Mouse (Mus musculus) ovary, postnatal 14 days (tissue): ENCODE data around the gene Paqr8.

Experiments
- DNase-seq: peaks from one replicate; pipeline ENCODE4 v3.0.0; 2022; ENCODE audit warnings: low spot score

Paqr8 gene

DNA sequence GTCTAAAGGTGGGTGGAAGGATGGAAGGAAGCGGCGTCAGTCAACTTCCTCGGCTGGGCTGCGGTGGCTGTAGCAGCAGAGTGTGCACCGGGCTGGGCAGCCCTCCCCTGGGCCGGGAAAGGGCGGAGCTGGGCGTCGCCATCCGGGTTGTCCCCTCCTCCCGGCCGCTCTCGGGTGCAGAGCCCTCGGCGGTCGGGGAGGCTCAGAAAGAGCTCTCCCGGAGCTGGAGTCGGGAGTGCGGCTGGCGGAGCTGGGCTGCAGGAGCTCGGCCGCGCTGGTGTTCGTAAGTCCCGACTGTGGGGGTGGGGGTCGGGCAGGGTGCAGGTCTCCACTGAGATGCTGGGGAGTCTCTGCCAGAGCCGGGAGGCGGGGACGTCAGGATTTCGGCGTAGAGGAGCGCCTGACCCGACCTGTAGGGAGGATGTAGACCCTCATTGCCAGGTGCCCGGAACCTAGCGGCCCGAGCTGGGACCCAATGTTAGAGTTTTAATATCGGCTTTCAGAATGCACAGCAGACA lies at the start of gene Paqr8:
Paqr8 (plus strand) TSS at position 203 of the 518 bp plus-strand sequence.
- DNase-seq: peak; percentile 74

DNA sequence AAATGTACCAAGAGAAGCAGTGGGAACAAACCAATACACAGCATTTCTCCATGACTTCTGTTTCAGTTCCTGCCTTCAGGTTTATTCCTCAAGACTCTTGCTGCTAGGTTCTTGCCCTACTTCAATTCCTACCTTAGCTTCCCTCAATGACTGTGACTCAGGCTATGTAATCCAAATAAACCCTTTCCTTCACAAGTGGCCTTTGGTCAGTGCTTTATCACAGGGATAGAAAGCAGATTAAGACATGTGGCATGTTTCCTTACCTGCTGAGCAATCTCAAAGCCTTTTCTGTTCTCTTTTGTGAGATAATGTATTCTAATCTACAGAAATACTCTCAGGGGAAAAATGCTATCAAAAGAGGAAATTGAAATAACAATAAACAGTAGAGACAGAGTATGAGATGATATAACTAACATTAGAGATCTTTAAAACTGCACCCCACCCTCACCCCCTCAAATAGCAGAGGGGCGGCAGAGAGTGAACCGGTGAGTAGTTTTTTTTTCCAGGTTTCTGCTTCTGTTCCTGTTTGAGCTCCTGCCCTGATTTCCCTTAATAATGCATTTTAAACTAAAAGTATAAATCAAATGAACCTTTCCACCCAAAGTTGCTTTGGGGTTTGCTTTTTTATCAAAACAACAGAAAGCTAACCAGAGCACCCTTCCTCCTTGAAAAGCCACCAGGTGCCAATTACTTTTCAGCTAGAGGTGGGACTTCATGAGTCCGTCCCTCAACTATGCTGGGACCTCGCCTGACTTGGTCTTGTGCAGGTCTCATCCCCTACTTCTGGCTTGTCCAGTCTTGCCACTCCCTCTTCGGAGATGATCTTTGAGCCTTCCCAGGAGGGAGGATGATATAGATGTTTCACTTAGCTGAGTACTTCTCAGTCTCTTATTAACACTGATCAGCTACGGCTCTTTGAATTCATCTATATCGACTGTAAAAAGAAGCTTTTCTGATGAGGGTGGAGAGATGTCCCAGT lies 33.2 kb upstream of the Paqr8 start:
- no peak for DNase-seq

DNA sequence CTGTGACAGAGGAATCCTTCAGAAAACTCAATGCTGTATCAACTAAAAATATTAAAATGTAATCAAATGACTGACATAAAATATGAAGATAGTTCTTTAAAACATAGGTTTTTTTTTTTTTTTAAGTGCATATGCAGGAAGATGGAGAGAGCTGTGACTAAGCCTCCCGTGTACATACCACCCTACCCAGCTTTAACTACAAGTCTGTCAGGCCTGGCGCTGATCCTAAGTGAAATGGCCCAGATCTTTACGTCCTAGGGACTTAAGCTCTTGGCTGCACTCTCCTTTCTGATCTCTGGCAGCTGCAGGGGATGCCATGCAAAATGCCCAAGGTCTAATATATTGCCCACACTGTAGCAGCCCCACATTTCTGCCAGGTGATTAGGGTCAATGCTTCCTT lies 29.6 kb upstream of the Paqr8 start:
- DNase-seq: no peak

DNA sequence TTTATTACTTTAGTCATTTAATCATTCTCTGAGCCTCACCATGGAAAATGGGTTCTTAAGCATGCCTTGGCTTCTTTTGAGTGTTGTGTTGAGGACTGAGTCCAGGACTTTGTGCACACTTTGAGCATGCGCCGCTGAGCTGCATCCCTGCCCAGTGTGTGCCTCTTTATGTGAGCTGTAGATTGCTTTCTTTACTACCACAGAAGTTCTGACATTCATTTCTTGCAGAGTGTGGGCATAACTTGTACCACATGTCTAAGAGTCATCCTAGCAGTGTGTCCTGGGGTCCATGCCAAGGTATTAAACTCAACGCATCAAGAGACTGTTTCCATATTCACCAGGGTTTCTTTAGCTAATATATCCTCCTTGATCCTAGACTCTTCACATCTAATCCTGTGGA lies 28.5 kb upstream of the Paqr8 start:
- no peak for DNase-seq

DNA sequence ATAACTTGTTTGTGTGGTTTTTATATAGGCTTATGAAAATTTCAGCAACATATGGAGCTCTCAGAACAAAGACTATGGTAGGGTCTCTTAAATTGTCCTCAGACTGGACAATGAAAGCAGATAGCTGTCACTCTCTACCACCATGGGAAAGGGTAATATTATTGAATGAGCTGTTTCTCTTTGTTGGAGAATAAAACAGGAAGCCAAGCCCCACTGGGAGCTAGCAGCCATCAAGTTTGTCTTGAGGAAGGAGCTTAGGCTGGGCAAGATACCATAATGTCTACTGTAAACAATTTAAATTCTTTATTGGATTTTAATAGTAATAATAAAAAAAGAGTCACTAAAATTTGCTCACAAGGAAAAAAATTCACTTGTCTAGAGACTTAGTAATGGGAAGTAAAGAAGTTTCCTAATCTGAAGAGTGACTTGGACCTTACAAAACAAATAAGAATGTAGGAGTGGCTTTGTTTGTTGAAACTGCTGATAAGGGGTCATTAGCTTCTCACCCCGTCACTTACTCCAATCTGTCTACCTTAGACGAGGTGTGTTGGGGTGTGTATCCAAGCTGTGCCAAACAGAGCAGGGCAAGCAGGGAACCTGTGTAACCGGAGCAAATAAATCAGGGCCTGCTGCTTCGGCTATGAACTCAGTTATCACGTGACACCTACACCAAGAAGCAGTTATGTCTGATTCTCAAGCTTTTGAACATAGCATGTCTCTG lies 26.8 kb upstream of the Paqr8 start:
- no peak for DNase-seq

DNA sequence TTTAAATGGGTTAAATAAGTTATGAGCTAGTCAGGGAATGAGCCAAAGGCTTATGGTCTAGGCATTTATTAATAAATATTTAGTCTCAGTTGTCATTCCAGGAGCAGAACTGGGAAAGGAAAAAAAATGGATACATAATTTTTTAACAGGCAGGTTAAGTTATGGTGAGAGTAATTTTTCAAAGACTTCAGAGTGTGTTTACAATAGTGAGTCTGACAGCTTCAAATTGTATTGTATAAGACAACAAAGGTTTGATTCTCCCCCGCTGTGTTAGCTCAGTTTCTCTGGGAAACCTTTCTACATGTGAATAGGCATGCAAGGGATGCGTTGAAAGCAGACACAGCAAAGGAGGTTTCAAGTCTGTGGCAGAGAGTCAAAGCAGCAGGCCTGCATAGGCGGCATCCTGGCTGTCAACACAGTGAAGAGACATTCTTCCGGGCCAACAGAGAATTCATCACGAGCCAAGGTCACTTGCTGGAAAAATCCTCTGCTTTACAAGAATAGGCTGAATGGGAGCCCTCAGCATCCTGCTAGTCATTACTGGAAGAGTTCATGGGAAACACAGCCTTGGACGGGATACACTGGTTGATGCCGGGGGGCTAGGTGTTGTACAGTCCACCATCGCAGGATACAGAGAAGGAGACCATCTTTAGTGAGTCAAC lies 23.0 kb upstream of the Paqr8 start:
- DNase-seq: no peak

DNA sequence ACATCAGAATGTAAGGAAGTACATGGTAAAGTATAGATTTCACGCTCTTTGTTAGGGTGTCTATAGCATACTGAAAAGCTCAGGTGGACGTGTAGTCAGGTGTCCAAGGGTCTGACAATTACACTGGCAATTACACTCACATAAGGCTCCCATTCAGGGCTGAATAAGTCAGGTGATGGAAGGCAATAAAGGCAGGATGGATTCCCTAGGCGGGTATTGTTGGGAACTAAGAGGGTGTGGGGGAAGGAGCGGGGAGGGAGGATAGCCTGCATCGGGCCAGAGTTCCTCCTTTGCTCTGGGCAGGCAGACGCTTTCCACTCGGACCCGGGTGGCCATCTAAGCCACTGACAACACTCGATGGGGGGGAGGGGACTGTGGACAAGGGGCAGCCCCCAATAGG lies 22.4 kb upstream of the Paqr8 start:
- DNase-seq: no peak

DNA sequence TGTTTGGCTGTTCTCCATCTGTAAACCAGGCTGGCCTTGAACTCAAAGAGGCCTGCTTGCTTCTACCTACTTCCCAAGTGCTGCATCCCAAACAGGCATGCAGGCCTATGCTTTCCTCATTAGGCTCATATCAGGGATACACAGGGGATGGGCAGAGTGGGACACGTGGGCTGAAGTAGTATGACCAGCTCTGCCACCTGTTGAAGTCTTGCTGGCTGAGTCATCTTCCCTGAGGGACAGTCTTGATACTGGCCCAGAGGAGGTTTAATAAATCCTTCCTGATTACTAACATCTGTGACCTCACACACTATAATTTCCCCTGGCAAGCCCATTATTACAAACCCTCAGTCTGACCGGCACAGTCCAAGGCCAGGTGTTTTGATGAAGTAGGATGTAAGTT lies 19.5 kb upstream of the Paqr8 start:
- DNase-seq: no peak

DNA sequence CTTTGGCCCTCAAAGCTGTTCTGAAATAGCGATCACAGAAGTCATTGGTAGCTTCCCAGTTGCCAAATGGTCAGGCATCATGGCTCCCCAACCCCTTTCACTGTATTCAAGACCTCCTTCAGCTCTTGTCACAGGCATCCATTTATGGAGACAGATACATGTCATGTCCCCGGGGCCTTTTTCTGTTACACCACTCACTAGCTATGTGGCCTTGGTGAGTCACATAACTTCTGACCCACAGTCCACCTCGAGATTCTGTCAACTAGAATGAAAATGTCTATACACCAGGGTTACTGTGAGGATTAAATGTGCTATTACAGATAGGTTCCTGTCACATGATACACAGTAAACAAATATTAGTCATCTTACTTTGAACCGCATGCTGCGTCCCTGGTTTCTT lies 17.9 kb upstream of the Paqr8 start:
- DNase-seq: no peak

DNA sequence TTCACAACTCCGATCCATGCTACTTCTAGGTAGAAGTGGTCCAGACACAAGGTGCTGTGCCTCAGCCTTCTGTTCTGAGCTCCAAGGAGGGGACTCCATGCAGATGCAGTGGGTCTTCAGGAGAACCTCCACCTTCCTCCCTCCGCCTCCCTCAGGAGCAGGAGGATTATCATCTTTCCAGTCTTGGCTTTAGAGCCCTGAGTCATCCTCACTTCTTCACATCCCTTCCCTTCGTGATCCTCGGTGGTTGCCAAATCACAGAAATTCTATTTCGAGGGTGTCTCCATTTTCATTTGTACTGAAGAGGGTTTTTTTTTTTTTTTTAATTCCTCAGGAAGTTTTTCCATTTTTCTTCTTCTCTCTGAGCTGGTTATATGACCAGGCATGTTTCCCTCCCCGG lies 16.3 kb upstream of the Paqr8 start:
- no peak for DNase-seq

DNA sequence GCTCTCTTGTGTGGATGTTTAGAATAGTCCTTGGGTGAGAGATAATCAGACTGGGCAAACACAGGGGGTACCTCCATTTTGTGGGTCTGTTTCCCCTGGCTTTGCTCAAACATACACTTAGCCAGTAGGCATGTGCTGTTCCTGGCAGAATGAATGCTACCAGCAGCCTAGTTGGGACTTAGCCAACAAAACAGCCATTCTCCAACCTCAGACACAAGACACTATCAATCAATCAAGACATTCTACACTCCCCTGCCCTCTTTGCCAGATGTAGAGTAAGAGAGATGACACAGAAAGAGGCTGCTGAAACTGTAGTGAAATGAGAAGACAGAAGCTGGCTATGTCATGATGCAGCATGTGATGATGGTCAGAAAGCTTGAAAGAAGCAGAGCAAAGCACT lies 13.1 kb upstream of the Paqr8 start:
- no peak for DNase-seq

DNA sequence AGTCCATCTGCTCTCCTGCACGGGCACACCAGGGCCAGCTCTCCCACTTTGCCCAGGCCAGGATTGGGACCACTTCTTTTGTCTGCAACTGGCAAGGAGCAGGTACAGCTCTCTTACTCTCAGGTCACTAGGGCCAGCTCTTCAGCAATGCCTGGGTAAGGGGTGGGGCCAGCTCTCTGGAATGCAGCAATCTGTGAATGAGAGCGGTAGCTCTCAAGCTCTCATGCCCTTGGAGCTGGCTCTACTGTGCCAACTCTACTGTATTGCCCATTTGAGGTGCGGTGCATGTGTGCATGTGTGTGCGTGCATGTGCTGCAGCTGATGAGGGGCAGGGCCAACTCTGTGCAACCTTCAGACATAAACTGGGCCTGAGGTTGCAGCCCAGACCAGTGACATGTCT lies 11.0 kb upstream of the Paqr8 start:
- DNase-seq: no peak

DNA sequence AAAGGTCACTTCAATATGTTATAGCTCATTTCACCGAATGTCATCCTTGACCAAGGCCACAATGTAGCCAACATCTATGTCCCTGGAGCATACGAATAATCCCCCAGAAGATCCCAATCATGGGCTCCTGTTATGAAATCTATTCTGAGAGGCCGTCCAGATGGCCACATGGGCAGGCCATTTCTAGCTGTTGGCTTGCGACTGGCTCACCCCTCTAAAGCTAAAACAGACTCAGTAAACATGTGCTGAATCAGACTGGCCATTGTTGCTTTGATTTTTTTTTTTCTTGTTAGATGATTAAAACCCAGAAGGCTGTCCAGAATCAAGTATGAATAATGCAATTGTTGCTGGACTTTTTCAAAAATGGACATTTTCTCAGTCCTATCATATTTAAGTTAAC lies 7.3 kb upstream of the Paqr8 start:
- no peak for DNase-seq

DNA sequence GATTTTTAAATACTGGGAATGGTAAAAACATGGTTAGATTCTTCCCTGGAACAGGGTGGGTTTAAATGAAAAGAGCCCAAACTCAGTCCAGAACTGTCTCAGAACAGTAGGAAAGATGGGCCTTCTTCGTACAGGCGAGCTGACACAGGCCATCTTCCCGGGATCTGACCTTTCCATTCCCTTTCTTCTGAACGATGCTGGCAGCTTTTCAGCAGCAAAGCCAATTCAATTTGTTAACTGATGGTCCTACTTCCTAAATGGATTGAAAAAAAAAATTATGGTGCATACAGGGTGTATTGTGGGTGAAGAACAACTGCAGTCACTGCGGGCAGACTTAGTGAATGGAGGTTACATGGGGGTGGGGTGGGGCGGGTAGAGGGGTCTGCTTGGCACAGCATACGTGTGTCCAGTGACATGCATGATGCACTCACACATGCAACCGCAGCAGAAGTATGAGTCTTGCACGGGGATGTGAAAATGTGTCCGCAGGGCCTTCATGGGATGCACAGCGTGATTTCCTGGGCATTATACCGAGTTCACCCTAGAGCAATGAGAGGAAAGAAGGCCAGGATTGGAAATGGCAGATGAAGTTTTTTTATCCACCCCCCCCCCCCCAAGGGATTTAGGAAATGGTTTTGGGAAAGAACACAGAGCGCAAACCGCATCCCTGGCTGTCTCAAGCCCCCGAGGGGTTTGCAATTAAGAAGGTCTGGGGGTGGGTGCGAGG lies 566 bp upstream of the Paqr8 start:
- DNase-seq: no peak

DNA sequence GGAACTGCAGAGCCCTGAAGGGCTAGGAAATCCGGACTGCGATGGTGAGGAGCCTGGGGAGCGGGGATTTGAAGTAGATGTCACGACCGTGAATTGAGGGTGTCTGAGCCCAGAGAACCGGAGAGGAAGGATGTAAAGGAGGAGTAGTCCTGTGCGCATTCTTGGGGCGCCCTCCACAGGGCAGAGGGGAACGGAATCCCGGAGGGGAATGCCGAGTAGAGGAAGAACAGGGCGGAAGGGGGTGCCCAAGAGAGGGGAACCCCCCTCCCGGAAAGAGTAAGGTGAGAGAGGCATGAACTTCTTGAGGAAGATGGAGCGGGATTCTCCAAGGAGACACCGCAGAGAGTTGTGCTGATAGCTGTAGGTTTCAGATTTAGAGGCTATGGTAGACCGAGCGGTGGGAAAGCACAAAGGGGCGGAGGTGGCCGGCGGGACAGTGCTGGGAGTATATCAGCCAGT lies 564 bp downstream of the Paqr8 start:
- peak; percentile 22 for DNase-seq

DNA sequence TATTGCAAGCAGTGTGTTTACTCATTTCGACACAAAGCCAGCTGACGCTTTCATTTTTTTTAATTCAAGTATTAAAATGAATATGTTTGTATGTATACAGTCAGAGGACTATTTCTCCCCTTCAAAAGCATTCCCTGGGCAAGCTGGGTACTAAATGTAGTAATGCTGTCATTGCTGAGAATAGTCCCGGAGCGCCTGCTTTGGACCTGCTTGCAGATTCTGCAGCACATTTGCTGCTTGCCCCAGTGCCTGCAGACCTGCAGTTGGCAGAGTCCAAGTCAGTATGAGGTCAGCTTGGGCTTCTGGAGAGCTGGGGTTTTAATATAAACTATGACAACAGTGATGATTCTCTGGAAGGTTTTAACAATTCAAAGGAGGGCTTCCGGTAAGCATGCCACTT lies 2.7 kb downstream of the Paqr8 start:
- no peak for DNase-seq

DNA sequence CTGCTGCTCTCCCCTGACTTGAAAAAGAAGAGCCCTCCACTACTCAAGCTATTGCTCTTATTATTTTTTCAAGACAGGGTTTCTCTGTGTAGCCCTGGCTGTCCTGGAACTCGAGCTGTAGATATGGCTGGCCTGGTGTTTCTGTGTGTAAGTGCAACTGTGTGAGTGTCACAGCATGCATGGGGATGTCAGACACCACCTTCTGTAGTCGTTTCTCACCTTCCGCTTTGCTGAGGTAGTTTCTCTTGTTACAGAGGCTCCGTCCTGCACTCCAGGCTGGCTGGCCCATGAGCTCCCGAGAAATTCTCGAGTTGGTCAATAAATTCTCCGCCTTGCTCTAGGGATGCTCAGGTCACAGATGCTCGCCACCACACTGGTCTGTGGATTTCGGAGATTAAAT lies 8.0 kb downstream of the Paqr8 start:
- DNase-seq: no peak

DNA sequence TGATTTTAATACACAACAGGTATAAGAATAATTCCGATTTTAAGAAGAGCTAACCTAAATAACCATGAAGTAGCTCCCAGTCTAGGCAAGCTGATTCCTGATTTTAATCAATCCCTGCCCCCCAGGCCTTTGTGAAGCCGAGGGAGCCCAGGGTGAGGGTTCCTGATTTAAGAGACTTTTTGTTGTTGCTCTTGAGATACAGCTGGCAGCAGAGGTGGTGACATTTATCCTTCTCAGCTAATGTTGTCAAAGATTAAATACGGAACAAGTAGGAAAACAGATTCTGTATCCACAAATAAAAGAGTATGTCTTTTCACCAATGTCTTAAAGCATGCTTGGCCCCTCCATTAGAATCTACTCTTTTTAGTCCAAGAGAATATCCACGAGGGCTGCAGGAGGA lies 9.9 kb downstream of the Paqr8 start:
- no peak for DNase-seq

DNA sequence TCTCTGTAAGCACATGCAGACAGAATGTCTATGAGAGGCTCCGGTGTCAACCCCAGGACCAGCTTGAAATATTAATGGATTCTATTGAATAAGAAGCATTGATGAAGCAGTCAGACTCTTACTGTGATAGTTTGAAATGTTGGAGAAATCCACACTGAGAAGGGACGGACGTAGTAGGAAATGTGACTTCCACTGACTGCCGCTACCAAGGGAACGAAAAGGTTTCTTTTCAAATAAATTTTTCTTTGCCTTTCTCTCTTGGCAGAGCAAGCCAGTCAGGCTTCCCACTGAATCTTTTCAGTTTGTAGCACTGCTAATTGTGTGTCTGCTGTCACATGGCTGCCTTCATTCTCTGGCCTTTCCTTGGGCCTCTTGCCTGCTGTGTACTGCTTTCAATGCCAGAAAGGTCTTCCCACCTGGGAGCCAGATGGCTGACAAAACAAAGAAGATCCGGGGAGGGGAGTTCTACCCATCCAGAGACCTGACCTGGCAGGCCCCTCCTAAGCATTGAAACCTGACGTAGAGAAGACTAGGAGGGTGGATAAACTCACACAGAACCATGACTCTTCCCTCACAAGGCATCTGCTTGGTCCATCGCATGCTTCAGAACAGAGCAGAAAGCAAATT lies 15.2 kb downstream of the Paqr8 start:
- DNase-seq: no peak

DNA sequence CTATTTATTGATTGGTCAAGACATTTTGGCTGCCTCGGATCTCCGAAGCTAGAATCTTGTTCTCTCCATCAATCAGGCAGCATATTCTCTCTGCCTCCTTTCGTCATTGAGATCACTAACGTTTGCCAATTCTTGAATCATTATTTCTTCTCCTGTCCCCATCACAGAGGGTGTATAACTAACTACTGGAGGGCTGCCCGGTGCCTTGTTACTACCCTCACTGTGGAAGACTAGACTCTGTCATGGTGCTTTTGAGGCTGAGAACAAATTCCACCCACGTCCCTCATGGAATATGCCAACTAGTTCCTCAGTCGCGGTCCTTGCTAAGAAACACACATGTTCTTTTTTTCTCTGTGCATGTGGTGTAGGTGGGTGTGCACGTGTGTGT lies 15.7 kb downstream of the Paqr8 start:
- DNase-seq: no peak

DNA sequence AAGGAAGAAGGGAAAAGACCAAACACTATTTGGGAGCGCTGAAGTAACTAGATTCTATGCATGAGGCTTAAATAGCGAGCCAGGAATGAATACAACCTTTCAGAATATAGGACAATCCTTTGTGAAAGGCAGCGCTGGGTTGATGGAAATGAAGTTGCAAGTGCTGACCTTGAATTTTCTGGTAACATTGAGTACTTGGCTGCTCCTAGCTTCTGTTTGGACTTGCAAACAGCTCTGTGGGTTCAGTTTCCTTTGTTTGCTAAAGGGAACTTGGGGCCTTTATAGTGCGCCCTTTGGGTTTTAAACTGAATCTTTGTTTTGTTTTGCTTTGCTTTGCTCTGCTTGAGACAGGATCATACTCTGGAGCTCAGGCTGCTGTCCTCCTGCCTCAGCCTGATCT lies 18.1 kb downstream of the Paqr8 start:
- no peak for DNase-seq
